ENCODE assay signal across 24 mouse cellular contexts in genomic region chr9:111421862-111422261, GRCm38 (mm10). TPM values are rescaled to one million over a fixed set of nuclear protein-coding genes. Genes with fewer than 3 reads are reported as not detected.
DNase-seq lines count a peak whose midpoint lies in the region; ATAC-seq and TF ChIP-seq lines count a peak whose summit lies in the region.
"Had no signal": no experiment of that assay in that cellular context is flagged by ENCODE, and none has a peak within 500 bp of the region (broad histone marks: within the 10 kb centered on the region; RNA-seq: fewer than 3 reads in every experiment).

No protein-coding gene starts in this region.

- no peaks in the 10 kb centered on the region for H3K9me3 ChIP-seq in forebrain, embryonic 16.5 days (ENCODE audit: control insufficient read depth, low read length)

- H3K4me2 ChIP-seq in forebrain, embryonic 16.5 days (ENCODE audit: low read length), result no peak overlapping the region

- no peak overlapping the region for H3K9ac ChIP-seq in forebrain, embryonic 16.5 days (replicated peaks; ENCODE audit: low read depth, low read length)

- H3K27ac ChIP-seq in left cerebral cortex, adult 2 months, result peak overlapping the region; percentile 18; the same call in 1 of the 2 replicates
- no peak overlapping the region for H3K27ac ChIP-seq in forebrain, embryonic 16.5 days (ENCODE audit: low read length)

- 67% methylated on average over 2 of the region's 2 CpGs for WGBS in forebrain, embryonic 16.5 days

- H3K27me3 ChIP-seq in forebrain, embryonic 16.5 days (replicated peaks; ENCODE audit: control insufficient read depth, insufficient read depth, low read length), result no peaks in the 10 kb centered on the region
- H3K27me3 ChIP-seq: CH12.LX, Patski had no signal

- no peaks in the 10 kb centered on the region for H3K4me1 ChIP-seq in forebrain, embryonic 16.5 days (replicated peaks; ENCODE audit: control insufficient read depth, insufficient read depth, low read length)

- no peak for DNase-seq in frontal cortex, adult 2 months (ENCODE audit: extremely low spot score in 1 of 2, low spot score in 1 of 2)
- no peak for DNase-seq in left cerebral cortex, adult 2 months (ENCODE audit: extremely low spot score in 1 of 2, low spot score in 2 of 2)
- DNase-seq in left cerebral cortex, adult 8-10 months (ENCODE audit: low spot score in 2 of 2), result no peak
- peak; percentile 55 for DNase-seq in brain, adult 2 months (ENCODE audit: low read depth, low spot score)
- DNase-seq: adrenal gland, adult 2 months; adrenal gland, adult 8-10 months; adrenal gland, postnatal 10 days; adrenal gland, postnatal 14 days; adrenal gland, postnatal 25 days; adrenal gland, postnatal 36 days; B cell, adult 2 months; cerebellum, adult 11 months; cerebellum, adult 11-12 months; cerebellum, adult 18-20 months; cerebellum, adult 2 months had no signal

- no peak for TF ChIP-seq CTCF in left cerebral cortex, adult 2 months (IDR thresholded peaks at IDR 0.05)

- no peaks in the 10 kb centered on the region for H3K36me3 ChIP-seq in forebrain, embryonic 16.5 days (ENCODE audit: control insufficient read depth, insufficient read depth)
- H3K36me3 ChIP-seq: G1E had no signal

- no peak overlapping the region for H3K4me3 ChIP-seq in left cerebral cortex, adult 2 months
- no peak overlapping the region for H3K4me3 ChIP-seq in forebrain, embryonic 16.5 days (replicated peaks; ENCODE audit: low read length)

- ATAC-seq in frontal cortex, adult (ENCODE audit: low TSS enrichment), result peak; percentile 55; the same call in 1 of the 2 replicates
- ATAC-seq in forebrain, embryonic 16.5 days, result no peak
- ATAC-seq: activated CD4-positive, CD25-positive, alpha-beta regulatory T cell, adult 4 months; CD4-positive, CD25-positive, alpha-beta regulatory T cell, adult 4 months had no signal

- intact Hi-C loops in left cerebral cortex, adult 2 months (cut with DNase I), result no loop called here

RNA-seq across cellular contexts. Expression of gene Dclk3, which starts 17.0 kb away (rescaled TPM):
- polyA plus RNA-seq in frontal cortex, adult 2 months (2012; rRNA removed), result 21.5 and 23.8 TPM in 2 replicates
- total RNA-seq in left cerebral cortex, adult 2 months (2021), result 10 to 100 TPM; 50.8 to 54.7 TPM
- 10 to 100 TPM; 51.1 to 57.2 (median 55.9) TPM for total RNA-seq in left cerebral cortex, adult 8-10 months (2022)
- polyA plus RNA-seq in forebrain, embryonic 16.5 days (2015; fragmentation: Nextera tagmentation; extraction: Ambion mirVana), result 5.6 and 8.3 TPM in 2 replicates
- total RNA-seq: MEL had no signal
- polyA plus RNA-seq: activated CD4-positive, CD25-positive, alpha-beta regulatory T cell, adult 4 months; C2C12; CD4-positive, CD25-positive, alpha-beta regulatory T cell, adult 4 months; G1E had no signal
